Mouse (Mus musculus): ENCODE measurements at regions not wholly inside any gene's neighbourhood (a gene's known extent, or its start where the extent isn't known, plus 50 kb on each side); places are given as distances from the start of the nearest gene placed in this dataset.

GRCm38 (mm10) chr10:98364604-98365003 is 549.6 kb upstream of the Atp2b1 start:
- TF ChIP-seq CTCF (IDR thresholded peaks at IDR 0.05; ENCODE audit: extremely low read depth, insufficient read depth, low read length) (no peak), POLR2A (IDR thresholded peaks at IDR 0.05; ENCODE audit: extremely low read depth, insufficient read depth, low read length) (no peak)
